Mouse (Mus musculus) ovary, adult 18-20 months (tissue): Measurements from ENCODE around the gene Usp12.
"Not testable (repeated sequence)": the region's sequence is repeated elsewhere in the genome, so short reads cannot be mapped to it uniquely, and the experiment has no call there.

ENCODE experiments used
- DNase-seq: peaks from one replicate; pipeline ENCODE4 v3.0.0; 2022; ENCODE audit warnings: low spot score, mixed read lengths

Gene Usp12

DNA sequence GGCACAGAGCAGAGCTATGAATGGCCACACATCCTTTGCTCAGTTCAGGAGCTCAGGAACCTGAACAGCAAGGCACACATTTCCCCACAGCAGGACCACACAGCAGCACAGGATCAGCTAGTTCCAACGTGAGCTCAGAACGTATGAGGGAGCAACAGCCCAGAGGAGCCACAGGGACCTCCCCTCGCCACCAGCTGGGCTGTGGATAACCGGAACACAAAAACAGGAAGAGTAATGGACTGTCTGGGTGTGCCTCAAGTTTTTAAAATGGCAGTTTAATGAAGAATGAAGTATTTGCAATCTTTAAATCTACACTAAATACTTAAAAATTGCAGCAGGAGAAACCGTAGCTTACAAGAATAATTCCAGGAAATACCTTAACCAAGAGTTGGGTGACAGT lies 44.9 kb downstream of the Usp12 start:
- DNase-seq = no peak

DNA sequence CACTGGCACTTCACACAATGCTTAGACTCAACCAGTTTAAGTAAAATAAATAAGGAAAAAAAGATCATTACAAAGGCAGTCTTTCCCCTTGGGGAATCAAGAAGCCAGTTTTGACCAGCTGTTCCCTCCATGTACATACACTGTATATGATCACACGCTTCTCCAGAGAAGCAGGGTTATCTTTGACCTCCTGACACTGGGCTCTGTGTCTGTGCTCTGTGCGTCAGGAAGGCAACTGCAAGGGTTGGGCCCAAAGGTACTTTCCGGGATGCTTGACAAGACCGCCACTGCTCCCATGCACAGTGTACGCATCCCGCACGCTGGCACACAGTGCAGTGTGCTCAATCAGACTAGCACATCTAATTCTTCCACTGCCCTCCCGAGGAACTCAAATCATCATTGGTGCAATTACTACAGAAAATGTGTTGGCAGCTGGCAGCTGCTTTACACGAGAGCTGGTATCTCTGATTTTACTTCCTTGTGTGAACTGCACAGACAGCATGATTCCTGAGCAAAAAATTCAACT lies 57.8 kb downstream of the Usp12 start:
- DNase-seq = no peak

DNA sequence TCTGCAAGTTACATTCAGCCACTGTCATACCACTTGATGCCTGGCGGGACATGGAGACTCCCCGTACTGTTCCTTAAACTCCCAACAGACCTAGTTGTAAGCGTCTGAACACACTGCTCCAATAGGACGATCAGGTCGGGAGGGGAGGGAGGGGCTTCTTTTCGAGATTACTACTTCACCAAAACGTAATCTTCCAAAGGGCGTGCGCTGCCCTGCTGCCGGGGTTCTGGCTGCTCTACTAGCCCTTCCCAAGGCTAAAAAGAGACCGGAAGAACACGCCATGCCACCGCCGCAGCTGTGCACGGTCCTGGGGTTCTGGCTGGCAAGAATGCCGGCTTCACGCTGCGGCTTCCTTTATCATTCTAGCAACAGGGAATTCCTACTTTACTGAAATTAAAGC lies 58.5 kb downstream of the Usp12 start:
- DNase-seq = no peak

DNA sequence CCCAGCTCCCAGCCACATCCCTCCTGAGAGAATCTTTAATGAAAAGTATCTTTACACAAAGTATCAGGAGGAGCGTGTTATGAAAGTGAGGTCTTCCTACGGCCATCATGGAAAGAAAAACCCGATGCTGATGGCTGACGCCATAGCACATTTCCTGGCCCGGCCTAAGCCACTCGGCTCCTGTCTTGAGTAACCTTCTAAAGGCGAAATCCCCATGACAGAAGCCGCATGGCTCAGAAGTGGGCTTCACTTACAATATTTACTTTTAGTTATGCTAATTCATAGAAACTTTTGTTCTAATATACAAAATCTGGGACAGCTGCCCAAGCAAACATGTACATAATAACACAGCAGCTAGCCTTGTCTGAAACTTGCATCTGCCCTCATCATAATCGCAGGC lies 59.8 kb downstream of the Usp12 start:
- DNase-seq = not testable (repeated sequence)

DNA sequence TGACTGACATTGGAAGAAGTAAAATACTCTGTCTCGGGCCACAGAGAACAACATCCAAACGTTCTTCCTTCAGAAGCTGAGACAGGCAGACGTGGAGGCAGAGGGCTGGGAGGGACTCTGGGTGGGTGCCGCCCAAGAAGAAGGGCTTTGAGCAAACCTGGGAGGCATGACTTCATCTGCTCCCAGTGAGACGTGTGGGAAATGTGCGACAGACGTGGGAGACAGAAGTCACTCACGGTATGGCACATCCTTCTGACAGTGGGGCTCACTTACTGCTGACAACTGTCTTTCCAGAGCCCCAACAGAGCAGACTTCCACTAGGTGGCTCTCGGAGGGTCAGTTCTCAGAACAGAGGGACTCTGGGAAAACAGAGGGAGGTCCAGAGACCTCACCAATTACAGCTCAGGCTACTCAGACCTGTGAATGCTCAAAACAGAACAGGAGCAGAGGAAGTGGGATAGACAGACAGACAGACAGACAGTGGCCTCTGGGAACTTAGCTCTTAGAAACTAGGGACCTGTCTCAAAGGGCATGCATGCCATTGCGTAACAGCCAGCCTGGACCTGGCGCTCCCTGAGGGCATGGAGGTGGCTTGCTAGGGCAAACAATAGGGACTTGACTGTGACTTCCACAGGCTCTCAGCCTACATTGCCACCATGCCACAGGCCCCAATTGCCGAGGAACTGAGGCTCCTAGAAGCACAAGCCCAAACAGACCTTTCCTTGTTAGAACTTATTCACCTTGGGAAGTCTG lies 60.7 kb downstream of the Usp12 start:
- no peak for DNase-seq

DNA sequence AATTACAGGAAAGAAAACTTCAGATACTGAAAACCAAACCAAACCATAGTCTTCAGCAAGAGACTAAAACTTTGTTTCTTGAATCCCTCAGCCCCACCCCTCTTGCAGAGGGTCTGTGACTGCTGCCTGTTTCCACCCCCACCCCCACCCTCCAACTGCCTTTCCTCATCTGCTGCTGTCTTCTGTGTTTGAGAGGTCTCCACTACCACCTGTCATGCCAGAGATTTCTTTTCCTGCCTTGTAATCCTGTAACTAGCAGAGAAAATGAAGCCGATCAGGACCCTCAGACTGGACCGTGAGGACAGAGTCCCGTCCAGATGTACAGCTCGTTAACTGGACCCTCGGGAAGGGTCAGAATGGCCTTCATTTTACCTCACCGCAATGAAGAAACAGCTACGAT lies 61.4 kb downstream of the Usp12 start:
- no peak for DNase-seq

DNA sequence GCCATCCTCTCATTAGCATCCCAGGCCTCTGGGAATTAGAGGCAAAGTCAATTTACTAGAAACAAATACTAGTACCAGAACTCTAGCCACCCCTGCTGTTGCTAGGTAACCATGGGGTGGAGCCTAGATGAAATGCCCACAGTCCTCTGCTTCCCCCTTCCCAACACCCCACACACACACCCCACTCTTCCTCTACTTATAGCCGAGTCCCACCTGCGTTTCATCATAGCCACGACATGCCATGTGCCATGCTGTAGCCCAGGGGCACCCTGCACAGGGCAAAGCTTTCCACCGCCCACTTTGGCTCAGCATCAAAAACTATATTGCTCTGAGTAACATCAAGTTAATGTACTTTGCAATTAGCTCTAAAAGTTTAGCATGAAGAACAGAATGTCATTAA lies 67.8 kb downstream of the Usp12 start:
- no peak for DNase-seq

DNA sequence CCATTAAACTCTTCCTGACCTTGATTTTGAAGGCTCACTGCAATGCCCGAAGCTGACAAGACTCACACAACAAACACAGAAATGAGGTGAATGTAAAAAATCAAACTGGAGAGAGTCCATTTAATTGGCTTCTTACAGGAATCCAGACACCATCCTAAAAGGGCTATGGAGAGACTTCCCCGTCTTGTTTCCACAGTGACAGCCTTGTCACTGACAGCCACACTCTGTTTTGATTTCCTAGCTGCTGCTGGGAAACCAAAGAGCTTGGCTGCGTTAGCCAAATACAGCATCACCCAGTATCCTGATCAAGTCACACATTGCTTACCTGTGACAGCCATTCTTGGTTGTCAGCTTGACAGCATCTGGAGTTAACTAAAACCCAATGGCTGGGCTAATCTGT lies 69.8 kb downstream of the Usp12 start:
- no peak for DNase-seq

DNA sequence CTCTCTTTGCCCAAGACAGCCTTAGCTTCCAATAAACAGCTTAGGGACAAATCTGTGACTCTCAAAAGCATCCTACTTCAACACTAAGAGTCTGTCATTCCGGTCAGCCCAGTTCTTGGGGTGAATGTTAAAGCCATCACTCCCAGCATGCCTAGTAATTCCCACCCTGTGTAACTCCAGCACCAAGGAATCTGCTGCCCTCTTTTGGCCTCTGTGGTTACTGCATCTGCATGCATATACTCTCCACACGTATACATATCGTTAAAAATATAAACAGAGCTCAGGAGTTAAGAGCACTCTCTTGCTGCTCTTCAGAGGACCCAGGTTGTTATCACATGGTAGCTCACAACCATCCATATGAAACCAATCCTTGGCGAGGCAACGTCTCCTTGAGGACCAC lies 71.4 kb downstream of the Usp12 start:
- DNase-seq = no peak

DNA sequence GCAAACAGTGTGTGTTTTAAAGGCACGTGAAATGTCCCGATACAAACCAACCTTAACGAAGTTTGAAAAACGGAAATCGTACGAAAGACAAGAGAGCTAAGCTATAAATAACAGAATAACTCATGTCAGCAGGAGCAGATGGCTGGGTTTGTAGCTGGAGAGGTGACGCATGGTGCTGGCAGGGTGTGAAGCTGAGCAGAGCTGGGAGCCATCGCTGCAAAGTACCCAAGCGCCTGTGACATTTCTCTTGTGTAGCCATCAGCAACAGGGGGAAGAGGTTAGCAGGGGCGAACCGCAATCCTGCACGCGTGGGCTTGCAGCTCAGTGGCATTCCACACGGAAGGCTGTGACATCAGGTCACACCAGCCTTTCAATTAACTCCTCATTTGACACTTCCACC lies 72.6 kb downstream of the Usp12 start:
- no peak for DNase-seq

DNA sequence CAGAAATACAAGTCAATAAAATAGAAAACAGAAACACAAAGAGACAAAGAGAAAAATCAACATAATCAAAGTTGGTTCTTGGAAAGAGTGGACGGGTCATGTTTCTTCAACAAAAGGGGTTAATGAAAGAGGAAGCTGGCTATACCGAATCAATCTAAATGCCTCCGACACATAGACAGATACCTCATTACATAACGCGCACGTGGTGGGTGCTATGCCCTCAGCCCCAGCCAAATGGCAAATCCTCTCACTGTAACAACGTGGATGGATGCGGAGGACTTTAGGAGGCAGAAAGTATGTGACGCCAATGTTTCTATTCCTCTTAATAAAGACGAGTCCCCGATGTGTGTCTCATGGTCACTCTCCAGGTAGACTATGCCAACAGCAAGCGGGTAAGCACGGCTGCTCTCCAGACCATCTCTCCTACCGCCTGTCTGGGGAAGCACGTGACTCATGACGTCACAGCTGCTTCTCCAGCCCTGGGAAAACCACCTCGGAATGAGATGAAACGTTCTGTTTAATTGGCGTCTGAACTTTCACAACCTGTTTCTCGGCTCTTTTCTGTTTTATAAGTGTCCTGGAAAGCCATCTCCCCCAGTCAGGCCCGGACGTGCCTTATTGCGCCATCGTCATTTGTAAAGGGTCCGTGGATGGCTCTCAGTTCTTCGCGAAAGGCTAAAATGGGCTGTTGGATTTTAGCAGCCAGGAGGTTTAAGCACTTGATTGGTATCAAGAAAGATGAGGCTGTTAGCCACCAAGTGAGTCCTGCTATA lies 75.0 kb downstream of the Usp12 start:
- DNase-seq = no peak

DNA sequence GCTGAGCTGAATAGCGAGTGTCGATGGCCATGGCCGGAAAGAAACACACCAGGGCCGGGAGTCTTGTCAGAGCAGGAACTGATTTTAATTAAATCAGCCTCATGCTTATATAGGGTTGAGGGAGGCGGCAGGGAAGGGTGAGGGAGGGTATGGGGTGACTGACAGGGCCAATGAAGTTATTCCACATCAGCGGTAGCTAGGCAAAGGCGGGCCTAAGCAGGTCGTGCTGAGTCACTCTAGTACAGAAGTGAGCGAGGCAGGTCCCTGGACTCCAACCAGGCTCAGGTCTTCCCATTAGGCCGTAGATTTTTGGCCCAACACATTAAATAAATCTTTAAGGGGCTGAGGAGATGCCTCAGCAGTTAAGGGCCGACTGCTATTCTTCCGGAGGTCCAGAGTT lies 81.0 kb downstream of the Usp12 start:
- no peak for DNase-seq

DNA sequence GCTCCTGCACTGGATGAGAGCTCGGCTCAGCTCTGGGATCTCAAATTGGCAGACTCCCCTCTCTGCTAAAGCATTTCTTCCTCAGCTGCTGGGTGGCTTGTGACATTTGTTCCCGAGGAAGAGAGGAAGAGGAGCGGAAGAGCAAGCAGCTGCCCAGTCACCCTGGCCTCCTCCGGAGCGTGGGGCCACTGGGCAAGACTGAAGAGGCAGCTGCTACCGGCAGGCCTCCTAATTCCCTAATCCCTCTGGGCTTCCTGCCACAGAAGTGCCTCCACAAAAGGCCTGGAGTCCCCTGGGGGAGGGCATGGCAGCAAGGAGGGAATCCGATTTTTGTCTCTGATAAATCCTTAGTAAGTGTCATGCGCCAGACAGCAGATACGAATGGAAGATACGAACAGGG lies 81.7 kb downstream of the Usp12 start:
- no peak for DNase-seq

DNA sequence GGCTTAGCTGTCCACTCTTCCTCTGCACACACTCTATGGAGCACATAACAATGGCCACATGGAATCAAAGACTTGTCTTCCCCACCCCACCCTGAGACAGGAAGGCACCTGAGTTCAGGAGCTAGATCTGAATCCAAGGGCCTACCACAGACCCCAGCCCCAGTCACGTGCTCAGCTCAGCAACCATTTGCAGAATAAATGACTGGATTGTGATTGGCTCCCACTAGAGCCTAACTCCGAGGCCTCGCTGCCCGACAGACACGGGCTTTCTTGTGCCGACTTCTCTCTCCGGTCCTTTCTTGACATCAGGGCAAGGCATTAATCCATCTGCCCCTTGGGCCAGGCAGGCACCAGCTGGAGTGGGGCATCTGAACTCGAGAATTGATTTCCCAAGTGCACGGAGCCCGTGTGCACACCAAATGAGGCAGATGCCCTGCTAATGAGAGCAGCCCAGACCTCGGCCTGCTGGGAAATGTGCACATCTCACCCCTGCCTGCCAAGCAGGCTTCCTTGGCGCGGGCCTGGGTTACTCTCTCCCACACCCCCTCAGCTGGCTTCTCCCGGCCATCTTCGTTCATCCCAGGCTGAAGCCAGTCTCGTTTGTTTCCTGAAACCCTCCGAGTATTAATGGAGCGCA lies 82.4 kb downstream of the Usp12 start:
- DNase-seq = no peak

DNA sequence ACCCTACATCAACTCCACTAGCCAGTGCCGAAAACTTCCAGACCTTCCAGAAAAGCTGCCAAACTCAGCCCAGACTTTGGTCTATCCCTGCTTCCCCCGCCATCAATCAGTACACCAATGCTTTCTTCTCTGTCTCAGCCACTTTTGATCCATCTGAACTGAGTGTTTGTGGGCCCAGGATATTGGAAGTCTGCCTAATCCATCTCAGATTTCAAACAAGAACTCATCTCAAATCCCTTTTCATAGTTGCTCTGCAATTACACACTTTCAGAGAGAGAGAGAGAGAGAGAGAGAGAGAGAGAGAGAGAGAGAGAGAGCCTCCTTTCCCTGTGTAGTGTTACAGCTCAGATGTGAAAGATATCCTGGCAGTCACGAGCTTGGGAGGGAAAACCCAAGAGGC lies 85.4 kb downstream of the Usp12 start:
- DNase-seq = no peak

DNA sequence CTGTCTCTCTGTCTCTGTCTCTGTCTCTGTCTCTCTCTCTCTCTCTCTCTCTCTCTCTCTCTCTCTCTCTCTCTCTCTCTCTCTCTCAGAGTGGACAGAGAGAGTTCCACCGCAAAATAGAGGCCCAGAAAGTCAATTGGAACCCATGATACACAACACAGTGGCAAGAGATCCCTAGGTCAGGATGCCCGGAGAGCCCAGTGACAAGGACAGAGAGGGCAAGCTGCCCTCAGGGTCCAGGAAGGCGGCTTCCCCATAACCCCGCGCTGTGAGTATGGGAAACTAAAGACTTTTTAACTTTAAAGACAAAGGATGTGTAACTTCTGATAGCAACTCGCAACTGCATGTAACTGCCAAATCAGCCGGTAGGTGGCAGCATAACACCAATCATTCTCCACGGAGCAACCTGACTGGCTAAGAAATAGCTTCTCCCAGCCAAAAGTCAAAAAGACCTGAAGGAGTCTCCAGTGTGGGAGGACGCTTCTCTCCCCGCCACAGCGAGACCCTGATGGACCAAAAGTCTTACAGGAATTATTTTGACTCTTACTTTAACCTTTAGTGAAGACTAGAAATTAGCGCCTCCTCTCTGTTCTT lies 88.9 kb downstream of the Usp12 start:
- peak; percentile 67 for DNase-seq

DNA sequence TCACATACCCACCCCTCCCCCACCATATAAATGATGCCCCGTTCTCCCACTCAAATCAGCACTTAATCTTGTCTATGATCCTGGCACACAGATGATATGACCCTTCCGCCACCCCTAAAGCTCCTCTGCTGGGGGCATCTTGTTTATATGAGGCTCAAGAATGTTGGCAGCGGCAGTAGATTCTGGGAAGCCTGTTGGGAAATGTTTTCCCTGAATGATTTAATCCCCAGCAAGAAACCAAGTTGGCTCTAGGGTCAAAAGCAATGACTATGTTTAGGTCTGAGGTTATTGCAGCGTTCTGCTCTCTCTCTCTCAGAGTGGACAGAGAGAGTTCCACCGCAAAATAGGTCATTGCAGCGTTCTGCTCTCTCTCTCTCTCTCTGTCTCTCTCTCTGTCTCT lies 89.4 kb downstream of the Usp12 start:
- DNase-seq = no peak

DNA sequence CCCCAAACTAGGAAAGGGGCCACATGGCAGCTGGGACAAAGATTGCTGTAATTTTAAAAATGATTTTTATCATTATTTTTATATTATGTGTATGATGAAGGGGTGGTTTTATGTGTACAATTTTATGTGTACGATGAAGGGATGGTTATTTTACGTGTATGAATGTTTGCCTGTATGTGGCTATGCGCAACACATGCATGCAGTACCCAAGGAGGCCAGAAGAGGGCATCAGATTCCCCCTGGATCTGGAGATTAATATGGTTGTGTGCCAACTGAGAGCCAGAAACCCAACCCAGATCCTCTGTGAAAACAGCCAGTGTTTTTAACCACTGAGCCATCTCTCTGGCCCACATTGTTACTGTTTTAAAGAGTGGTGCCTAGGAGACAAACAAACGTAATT lies 90.6 kb downstream of the Usp12 start:
- DNase-seq = no peak

DNA sequence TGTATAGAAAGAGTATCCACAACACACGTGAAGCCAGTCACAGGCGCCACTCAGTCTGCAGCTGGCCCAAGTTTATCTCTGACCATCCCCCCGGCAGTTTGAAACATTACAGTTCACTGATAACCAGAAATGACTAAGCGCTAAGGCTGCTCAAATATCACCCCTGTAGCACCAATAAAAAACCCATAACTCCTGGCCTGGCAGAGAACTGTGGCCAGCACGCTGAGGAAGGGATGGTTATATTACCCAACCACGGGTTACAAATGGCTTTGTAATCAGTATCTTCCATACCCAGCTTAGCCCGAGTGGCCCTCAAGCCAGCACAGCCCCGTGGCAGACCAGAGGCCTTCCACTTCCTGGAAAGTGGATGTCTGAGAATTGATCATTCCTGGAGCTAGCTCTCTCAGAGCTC lies 91.1 kb downstream of the Usp12 start:
- DNase-seq = peak; percentile 44

DNA sequence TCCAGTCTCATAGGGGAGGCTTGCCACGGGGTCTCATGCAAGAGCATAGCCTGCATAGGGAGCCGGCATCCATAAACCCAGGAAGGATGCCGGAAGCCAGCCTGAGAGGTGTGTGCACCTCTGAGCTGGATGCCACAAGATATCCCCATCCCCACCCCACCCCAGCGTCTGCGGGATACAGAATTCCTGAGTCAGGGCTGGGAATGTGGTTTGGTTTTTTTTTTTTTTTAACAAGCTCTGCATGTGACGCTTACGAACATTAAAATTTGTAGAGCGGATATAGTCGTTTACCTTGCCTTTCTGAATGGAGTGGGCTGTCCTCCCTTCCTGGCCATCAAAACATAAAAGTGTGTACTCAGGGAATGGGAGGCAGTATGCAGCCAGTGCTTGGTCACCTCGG lies 94.7 kb downstream of the Usp12 start:
- DNase-seq = no peak

DNA sequence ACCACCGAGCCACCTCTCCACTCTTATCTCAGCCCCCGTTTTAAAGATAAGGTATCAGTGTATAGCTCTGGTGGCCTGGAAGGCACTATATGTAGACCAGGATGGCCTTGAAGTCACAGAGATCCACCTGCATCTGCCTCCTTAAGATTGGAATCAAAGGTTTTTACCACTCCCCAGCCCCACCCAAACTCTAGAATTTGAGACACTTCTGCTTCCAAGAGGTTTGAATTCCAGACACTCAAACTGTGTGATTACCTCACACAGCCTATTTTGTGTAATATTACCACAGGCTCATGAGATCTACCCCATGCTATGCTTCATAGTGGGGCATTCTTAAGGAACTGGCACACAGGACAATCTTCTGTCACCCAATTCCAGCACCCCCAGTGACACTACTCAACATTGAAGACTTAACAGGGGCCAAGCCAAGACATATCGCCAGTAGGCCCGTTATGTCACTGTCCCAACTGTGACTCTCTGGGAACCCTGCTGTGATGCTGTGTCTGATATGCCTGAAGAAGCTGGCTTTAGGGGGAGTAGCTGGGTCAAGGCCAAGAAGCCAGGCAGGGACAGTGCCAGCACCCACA lies 95.3 kb downstream of the Usp12 start:
- no peak for DNase-seq

DNA sequence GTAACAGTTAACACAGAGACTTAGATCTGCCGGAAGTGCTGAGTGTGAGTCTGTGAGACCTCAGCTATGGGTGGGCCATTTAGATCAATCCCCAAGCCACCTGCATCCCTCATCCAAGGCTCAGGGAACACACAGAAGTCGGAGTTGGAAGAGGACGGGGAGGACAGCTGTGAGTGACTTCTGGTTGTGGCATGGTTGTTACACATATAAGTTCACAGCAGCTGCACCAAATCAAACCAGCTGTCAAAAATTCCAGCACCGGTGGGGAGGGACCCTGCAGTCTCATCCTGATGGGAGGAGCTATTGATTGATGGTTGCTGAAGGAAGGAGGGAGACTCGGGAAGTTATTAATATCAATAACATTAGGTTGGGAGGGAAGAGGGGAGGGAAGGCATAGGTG lies 99.3 kb downstream of the Usp12 start:
- no peak for DNase-seq
